Mouse (Mus musculus) retina, embryonic 14.5 days (tissue): Measurements from ENCODE around the gene Klra9.
"Not testable (repeated sequence)": the region's sequence is repeated elsewhere in the genome, so short reads cannot be mapped to it uniquely, and the experiment has no call there.

Experiments
- DNase-seq: peaks from one replicate; pipeline ENCODE4 v3.0.0-alpha.2; 2015; ENCODE audit warnings: low spot score

Gene Klra9

DNA sequence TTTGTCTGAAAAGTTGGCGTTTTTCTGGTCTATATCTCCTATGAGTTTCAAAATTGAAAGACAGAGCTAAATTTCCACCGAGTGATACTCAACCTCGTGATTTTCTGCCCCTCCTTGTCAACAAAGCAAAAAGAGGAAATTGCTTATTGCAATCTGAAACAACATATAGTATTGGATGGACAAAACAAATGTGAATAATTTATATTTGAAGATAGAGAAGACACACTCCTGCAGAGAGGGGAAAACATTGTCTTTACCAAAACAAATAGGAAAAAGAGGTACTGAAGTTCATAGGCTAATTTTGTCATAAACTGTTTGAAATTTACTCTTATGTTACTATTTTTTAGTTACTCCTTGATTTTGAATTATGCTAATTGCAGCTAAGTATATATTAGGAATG lies at the start of gene Klra9:
Gene Klra9, minus strand, starts transcription at position 101 of the 400 bp plus-strand sequence.
- DNase-seq = not testable (repeated sequence)

DNA sequence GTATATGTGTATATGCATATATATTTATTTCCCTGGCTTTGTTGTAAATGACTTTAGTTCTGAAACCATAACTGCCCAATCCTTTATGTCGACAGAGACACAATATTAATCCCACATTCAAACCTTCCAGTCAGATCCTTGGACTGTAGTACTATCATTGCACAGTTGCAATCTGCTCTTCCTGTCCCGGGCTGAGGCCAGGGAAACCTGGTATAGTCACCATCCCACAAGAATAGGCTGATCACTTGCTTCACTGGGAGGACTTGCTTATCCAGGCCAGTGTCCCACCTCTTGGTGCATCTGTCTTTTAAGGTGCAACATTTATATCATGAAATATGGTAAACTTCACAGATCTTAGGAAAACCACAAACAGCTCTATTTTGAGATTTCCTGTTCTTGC lies 44.6 kb upstream of the Klra9 start:
- DNase-seq = no peak

DNA sequence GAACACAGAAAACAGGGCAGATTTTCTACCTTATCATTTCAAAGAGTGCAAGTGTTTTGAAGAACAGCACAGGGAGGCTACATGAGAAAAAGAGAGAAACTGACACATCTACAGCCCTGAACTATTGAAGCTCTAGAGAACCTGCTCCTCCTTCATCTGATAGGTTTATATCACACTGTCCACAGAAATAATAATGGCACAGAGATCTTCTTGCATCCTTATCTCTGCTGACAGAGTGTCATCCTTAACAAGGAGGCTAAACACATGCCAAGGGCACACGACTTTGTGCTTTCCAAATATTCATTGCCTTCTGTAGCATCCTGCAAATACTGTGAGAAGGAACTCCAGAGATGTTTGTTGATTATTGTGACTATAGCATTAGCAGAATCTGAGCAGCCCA lies 43.7 kb upstream of the Klra9 start:
- no peak for DNase-seq

DNA sequence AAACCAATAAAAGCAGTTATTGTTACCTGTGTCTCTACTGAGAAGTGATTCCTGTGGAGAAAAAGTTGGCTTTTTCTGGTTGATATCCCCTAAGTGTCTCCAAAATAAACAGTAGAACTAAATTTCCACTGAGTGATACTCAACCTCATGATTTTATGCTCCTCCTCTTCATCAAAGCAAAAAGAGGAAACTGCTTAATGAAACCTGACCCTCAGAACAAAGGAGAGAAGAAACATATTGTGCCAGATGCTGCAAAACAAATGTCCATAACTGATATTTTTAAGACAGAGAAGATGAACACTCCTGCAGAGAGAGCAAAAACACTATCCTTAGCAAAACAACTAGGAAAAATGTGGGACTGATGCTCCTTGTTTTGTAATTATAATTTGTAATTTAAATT lies 40.3 kb upstream of the Klra9 start, which contains the start of gene Klra7:
Gene Klra7, minus strand, starts transcription at position 101 of the 400 bp plus-strand sequence.
- no peak for DNase-seq

DNA sequence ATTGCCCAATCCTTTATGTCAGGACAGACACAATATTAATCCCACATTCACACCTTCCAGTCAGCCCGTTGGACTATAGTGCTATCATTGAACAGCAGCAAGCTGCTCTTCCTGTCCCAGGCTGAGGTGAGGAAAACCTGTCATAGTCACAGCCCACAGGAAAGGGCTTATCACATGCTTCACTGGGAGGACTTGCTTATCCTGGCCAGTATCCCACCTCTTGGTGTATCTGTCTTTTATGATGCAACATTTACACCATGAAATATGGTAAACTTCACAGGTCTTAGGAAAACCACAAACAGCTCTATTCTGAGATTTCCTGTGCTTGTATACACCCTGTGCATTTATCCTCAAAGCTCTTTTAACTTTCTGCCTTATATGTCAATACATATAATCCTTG lies 4.5 kb upstream of the Klra9 start:
- not testable (repeated sequence) for DNase-seq

DNA sequence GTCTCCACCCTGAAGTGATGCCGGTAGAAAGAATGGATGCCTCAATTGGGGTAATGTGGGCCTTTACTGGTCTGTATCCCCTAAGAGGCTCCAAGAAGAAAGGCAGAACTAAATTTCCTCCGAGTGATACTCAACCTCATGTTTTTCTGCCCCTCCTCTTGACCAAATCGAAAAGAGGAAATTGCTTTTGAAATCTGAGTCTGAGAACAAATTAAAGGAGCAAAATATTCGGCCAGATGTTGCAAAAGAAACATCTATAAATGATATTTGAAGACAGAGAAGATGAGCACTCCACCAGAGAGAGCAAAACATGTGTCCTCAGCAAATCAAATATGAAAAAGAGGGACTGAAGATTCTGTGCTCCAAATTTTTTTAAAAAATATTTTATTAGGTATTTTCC lies 63.1 kb downstream of the Klra9 start, which contains the start of gene Klra8:
Gene Klra8, minus strand, starts transcription at position 101 of the 400 bp plus-strand sequence.
- not testable (repeated sequence) for DNase-seq
